In the genomic region with DNA sequence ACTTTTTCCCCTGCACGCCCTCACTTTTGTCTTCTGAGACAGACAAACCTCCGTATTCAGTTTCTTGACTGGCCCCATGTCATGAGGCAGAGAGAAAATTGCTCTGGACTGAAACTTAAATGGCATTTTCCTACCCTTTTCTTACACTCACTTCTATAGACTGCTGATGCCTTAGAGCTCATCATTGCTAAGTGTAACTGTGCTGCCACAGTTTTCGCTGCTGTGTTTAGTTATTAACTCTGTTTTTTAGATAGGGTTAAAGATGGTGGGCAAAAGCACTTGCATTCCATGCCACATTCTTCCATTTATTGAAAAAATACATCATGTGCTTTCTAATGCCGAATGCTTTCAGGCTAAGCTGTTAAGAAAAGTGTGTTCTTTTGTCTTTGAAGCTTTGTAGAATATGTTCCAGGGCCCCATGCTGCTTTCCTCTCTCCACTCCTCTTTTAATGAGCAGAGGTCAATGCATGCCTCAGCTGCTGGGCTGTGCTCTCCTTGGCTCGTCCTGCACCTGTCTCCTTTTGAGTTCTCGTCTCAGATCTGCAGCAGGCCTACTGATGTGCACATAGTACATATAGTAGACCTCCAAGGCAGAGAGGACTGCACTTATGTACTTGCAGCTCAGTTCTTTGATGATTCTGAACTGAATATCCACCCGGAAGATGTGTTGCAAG, we compare ENCODE assay signal across 17 mouse cellular contexts.
DNase-seq lines count a peak whose midpoint lies in the region; ATAC-seq lines count a peak whose summit lies in the region.
"Had no signal": no experiment of that assay in that cellular context is flagged by ENCODE, and none has a peak within 500 bp of the region (broad histone marks: within the 10 kb centered on the region; RNA-seq: fewer than 3 reads in every experiment).

No protein-coding gene starts in this region.

- H3K4me2 ChIP-seq in hindbrain, embryonic 11.5 days (replicated peaks; ENCODE audit: low read depth, low read length): no peak overlapping the region
- no peak overlapping the region for H3K4me2 ChIP-seq in hindbrain, embryonic 16.5 days (ENCODE audit: low read length)
- H3K4me2 ChIP-seq in forebrain, embryonic 15.5 days (replicated peaks): no peak overlapping the region
- H3K4me2 ChIP-seq in midbrain, embryonic 16.5 days (ENCODE audit: low read length): no peak overlapping the region
- H3K4me2 ChIP-seq: limb, embryonic 15.5 days had no signal

- no peaks in the 10 kb centered on the region for H3K36me3 ChIP-seq in hindbrain, embryonic 11.5 days (ENCODE audit: control insufficient read depth, insufficient read depth, low read length)
- H3K36me3 ChIP-seq in hindbrain, embryonic 16.5 days (ENCODE audit: control insufficient read depth, insufficient read depth, low read length): no peaks in the 10 kb centered on the region
- H3K36me3 ChIP-seq in forebrain, embryonic 15.5 days: no peaks in the 10 kb centered on the region
- H3K36me3 ChIP-seq in midbrain, embryonic 16.5 days (ENCODE audit: control insufficient read depth, insufficient read depth, low read length): no peaks in the 10 kb centered on the region
- H3K36me3 ChIP-seq: limb, embryonic 15.5 days had no signal

- 44% methylated on average over 7 of the region's 7 CpGs for WGBS in hindbrain, embryonic 11.5 days
- 23% methylated on average over 7 of the region's 7 CpGs for WGBS in hindbrain, embryonic 16.5 days
- 6% methylated on average over 7 of the region's 7 CpGs for WGBS in forebrain, embryonic 15.5 days
- 13% methylated on average over 7 of the region's 7 CpGs for WGBS in midbrain, embryonic 16.5 days

- H3K27ac ChIP-seq in hindbrain, embryonic 11.5 days (ENCODE audit: low read depth, low read length): no peak overlapping the region
- no peak overlapping the region for H3K27ac ChIP-seq in hindbrain, embryonic 16.5 days (ENCODE audit: low read depth, low read length)
- 0 out of 2 replicates have a peak overlapping the region, but pooled peaks have one; percentile 32 for H3K27ac ChIP-seq in forebrain, embryonic 15.5 days (replicated peaks)
- no peak overlapping the region for H3K27ac ChIP-seq in midbrain, embryonic 16.5 days (ENCODE audit: low read length)
- H3K27ac ChIP-seq: limb, embryonic 15.5 days had no signal

- no peaks in the 10 kb centered on the region for H3K9me3 ChIP-seq in hindbrain, embryonic 11.5 days (ENCODE audit: control insufficient read depth, low read length)
- H3K9me3 ChIP-seq in hindbrain, embryonic 16.5 days (ENCODE audit: control insufficient read depth, low read length): no peaks in the 10 kb centered on the region
- no peaks in the 10 kb centered on the region for H3K9me3 ChIP-seq in forebrain, embryonic 15.5 days
- no peaks in the 10 kb centered on the region for H3K9me3 ChIP-seq in midbrain, embryonic 16.5 days (replicated peaks; ENCODE audit: control insufficient read depth, low read length, poor library complexity, severe bottlenecking)
- H3K9me3 ChIP-seq: limb, embryonic 15.5 days had no signal

- no peaks in the 10 kb centered on the region for H3K27me3 ChIP-seq in hindbrain, embryonic 11.5 days (ENCODE audit: control insufficient read depth, insufficient read depth, low read length)
- H3K27me3 ChIP-seq in hindbrain, embryonic 16.5 days (replicated peaks; ENCODE audit: control insufficient read depth, insufficient read depth, low read length): no peaks in the 10 kb centered on the region
- H3K27me3 ChIP-seq in forebrain, embryonic 15.5 days: no peaks in the 10 kb centered on the region
- H3K27me3 ChIP-seq in midbrain, embryonic 16.5 days (ENCODE audit: control insufficient read depth, insufficient read depth, low read depth, low read length): no peaks in the 10 kb centered on the region
- H3K27me3 ChIP-seq: limb, embryonic 15.5 days had no signal

- H3K9ac ChIP-seq in hindbrain, embryonic 11.5 days (ENCODE audit: low read depth, low read length): no peak overlapping the region
- H3K9ac ChIP-seq in hindbrain, embryonic 16.5 days (ENCODE audit: low read depth, low read length): no peak overlapping the region
- H3K9ac ChIP-seq in forebrain, embryonic 15.5 days (replicated peaks): no peak overlapping the region
- no peak overlapping the region for H3K9ac ChIP-seq in midbrain, embryonic 16.5 days (ENCODE audit: low read depth, low read length)
- H3K9ac ChIP-seq: limb, embryonic 15.5 days had no signal

- no peaks in the 10 kb centered on the region for H3K4me1 ChIP-seq in hindbrain, embryonic 11.5 days (replicated peaks; ENCODE audit: control insufficient read depth, insufficient read depth, low read length)
- no peaks in the 10 kb centered on the region for H3K4me1 ChIP-seq in hindbrain, embryonic 16.5 days (ENCODE audit: control insufficient read depth, insufficient read depth, low read depth, low read length)
- no peaks in the 10 kb centered on the region for H3K4me1 ChIP-seq in forebrain, embryonic 15.5 days
- peaks cover 3% of the 10 kb centered on the region for H3K4me1 ChIP-seq in midbrain, embryonic 16.5 days (ENCODE audit: control insufficient read depth, insufficient read depth, low read length)
- H3K4me1 ChIP-seq: limb, embryonic 15.5 days had no signal

- ATAC-seq in hindbrain, embryonic 11.5 days (ENCODE audit: low FRiP score): peak; percentile 66
- no peak for ATAC-seq in hindbrain, embryonic 16.5 days
- ATAC-seq in forebrain, embryonic 15.5 days (replicated peaks): peak; percentile 82
- ATAC-seq in midbrain, embryonic 16.5 days: peak; percentile 84

- peak; percentile 9 for DNase-seq in hindbrain, embryonic 11.5 days (ENCODE audit: low spot score)
- DNase-seq in embryo, embryonic 10 days (ENCODE audit: low spot score): peak; percentile 23
- DNase-seq in ovary, adult 18-20 months (ENCODE audit: low spot score): no peak
- DNase-seq in right cerebral cortex, adult 2 months (ENCODE audit: low spot score in 2 of 2): no peak
- DNase-seq in heart, adult 18-20 months: no peak
- DNase-seq: adrenal gland, adult 8-10 months; cerebellum, adult 9-10 months; heart, adult 11 months; kidney, adult 2 months; kidney, postnatal 4 days; lung, adult 18-20 months; lung, postnatal 4 days; thymus, adult 2 months had no signal

- H3K4me3 ChIP-seq in hindbrain, embryonic 11.5 days (ENCODE audit: low read depth, low read length): no peak overlapping the region
- no peak overlapping the region for H3K4me3 ChIP-seq in hindbrain, embryonic 16.5 days (ENCODE audit: low read length)
- H3K4me3 ChIP-seq in forebrain, embryonic 15.5 days: no peak overlapping the region
- H3K4me3 ChIP-seq in midbrain, embryonic 16.5 days (ENCODE audit: low read depth, low read length): no peak overlapping the region
- H3K4me3 ChIP-seq: limb, embryonic 15.5 days had no signal

Comparison
In these comparisons a context has a peak if more than half of its experiments do, and no peak if none do; other contexts are left out.
1. DNase-seq: peak in hindbrain, embryonic 11.5 days (single experiment) and embryo, embryonic 10 days (single experiment); none in ovary, adult 18-20 months (single experiment), right cerebral cortex, adult 2 months (0 of 2) and heart, adult 18-20 months (0 of 2).